Mouse (Mus musculus) adipocyte (in vitro differentiated cells): ENCODE measurements around the gene Trim71.

Source experiments
- DNase-seq: peaks from one replicate; pipeline ENCODE4 v3.0.0-alpha.2; 2016; ENCODE audit warnings: low spot score

The Trim71 gene

GRCm38 (mm10) chr9:114563761-114564606 is at the start of gene Trim71:
Gene Trim71 (minus strand): TSS chr9:114564369.
- no peak for DNase-seq

GRCm38 (mm10) chr9:114613026-114613425 is 48.9 kb upstream of the Trim71 start:
- DNase-seq = peak; percentile 68

- DNase-seq = peak; percentile 83
Observed at GRCm38 (mm10) chr9:114612566-114612965, 48.4 kb upstream of the Trim71 start.

- DNase-seq = no peak
Observed at GRCm38 (mm10) chr9:114610266-114610665, 46.1 kb upstream of the Trim71 start.

- no peak for DNase-seq
Observed at GRCm38 (mm10) chr9:114603876-114604540, 39.8 kb upstream of the Trim71 start.

- DNase-seq = no peak
Observed at GRCm38 (mm10) chr9:114601096-114601495, 36.9 kb upstream of the Trim71 start.

GRCm38 (mm10) chr9:114585017-114585345 is 20.8 kb upstream of the Trim71 start:
- DNase-seq = peak; percentile 12

- DNase-seq = no peak
Observed at GRCm38 (mm10) chr9:114584183-114585016, 20.2 kb upstream of the Trim71 start.

- DNase-seq = peak; percentile 62
Observed at GRCm38 (mm10) chr9:114583812-114584182, 19.6 kb upstream of the Trim71 start.

- DNase-seq = no peak
Observed at GRCm38 (mm10) chr9:114578646-114579045, 14.5 kb upstream of the Trim71 start.

- DNase-seq = no peak
Observed at GRCm38 (mm10) chr9:114576001-114576400, 11.8 kb upstream of the Trim71 start.

- DNase-seq = no peak
Observed at GRCm38 (mm10) chr9:114573528-114573927, 9.4 kb upstream of the Trim71 start.

- no peak for DNase-seq
Observed at GRCm38 (mm10) chr9:114568682-114569474, 4.7 kb upstream of the Trim71 start.

- no peak for DNase-seq
Observed at GRCm38 (mm10) chr9:114564667-114565066, 498 bp upstream of the Trim71 start.

- DNase-seq = no peak
Observed at GRCm38 (mm10) chr9:114562919-114563751, 1.0 kb downstream of the Trim71 start.

- DNase-seq = no peak
Observed at GRCm38 (mm10) chr9:114562031-114562918, 1.9 kb downstream of the Trim71 start.

GRCm38 (mm10) chr9:114561671-114561971 is 2.5 kb downstream of the Trim71 start:
- no peak for DNase-seq

GRCm38 (mm10) chr9:114560771-114561670 is 3.1 kb downstream of the Trim71 start:
- no peak for DNase-seq

- DNase-seq = no peak
Observed at GRCm38 (mm10) chr9:114560141-114560540, 4.0 kb downstream of the Trim71 start.
